In genomic region chr5:135185596-135185995, GRCm38 (mm10) we compare ENCODE assay signal across 8 mouse cellular contexts. TPM values are rescaled to one million over a fixed set of nuclear protein-coding genes. Genes with fewer than 3 reads are reported as not detected.
DNase-seq lines count a peak whose midpoint lies in the region; ATAC-seq and TF ChIP-seq lines count a peak whose summit lies in the region.

No protein-coding gene starts in this region.

- no peak for ATAC-seq in heart, embryonic 12.5 days (ENCODE audit: insufficient number of reproducible peaks, low FRiP score)
- no peak for ATAC-seq in liver, embryonic 13.5 days (ENCODE audit: low read depth)
- no peak for ATAC-seq in megakaryocyte, adult 5-6 weeks (ENCODE audit: poor library complexity, severe bottlenecking)

- no peak overlapping the region for H3K4me3 ChIP-seq in heart, adult 2 months
- no peak overlapping the region for H3K4me3 ChIP-seq in heart, embryonic 12.5 days
- H3K4me3 ChIP-seq in liver, embryonic 13.5 days (replicated peaks): peak overlapping the region; percentile 99; the same call in 1 of the 2 replicates

- WGBS in heart, adult 2 months: 44% methylated on average over 3 of the region's 3 CpGs
- 27% methylated on average over 3 of the region's 3 CpGs for WGBS in heart, embryonic 12.5 days
- WGBS in liver, embryonic 13.5 days (ENCODE audit: insufficient replicate concordance): 18% methylated on average over 3 of the region's 3 CpGs

- H3K4me2 ChIP-seq in heart, embryonic 12.5 days: no peak overlapping the region
- H3K4me2 ChIP-seq in liver, embryonic 13.5 days: peak overlapping the region; percentile 83

- TF ChIP-seq CTCF in heart, adult 2 months (IDR thresholded peaks at IDR 0.05): peak; percentile 54

- H3K79me2 ChIP-seq in heart, adult 2 months (replicated peaks; ENCODE audit: control insufficient read depth, insufficient read depth, low read length): no peaks in the 10 kb centered on the region; the same call in 1 of the 2 replicates

- no peaks in the 10 kb centered on the region for H3K27me3 ChIP-seq in heart, adult 2 months (ENCODE audit: control insufficient read depth, insufficient read depth, low read length)
- H3K27me3 ChIP-seq in heart, embryonic 12.5 days (replicated peaks): no peaks in the 10 kb centered on the region
- H3K27me3 ChIP-seq in liver, embryonic 13.5 days: no peaks in the 10 kb centered on the region

- H3K9ac ChIP-seq in heart, adult 2 months (ENCODE audit: low read depth, low read length): no peak overlapping the region
- no peak overlapping the region for H3K9ac ChIP-seq in heart, embryonic 12.5 days
- H3K9ac ChIP-seq in liver, embryonic 13.5 days: no peak overlapping the region; the same call in 1 of the 2 replicates

- no peak for TF ChIP-seq POLR2A in heart, adult 2 months (IDR thresholded peaks at IDR 0.05; ENCODE audit: insufficient read depth, low read depth, low read length)

- TF ChIP-seq EP300 in heart, adult 2 months (IDR thresholded peaks at IDR 0.05; ENCODE audit: insufficient read depth, low read depth, low read length): no peak

- no peak overlapping the region for H3K27ac ChIP-seq in heart, adult 2 months
- H3K27ac ChIP-seq in heart, embryonic 12.5 days (ENCODE audit: poor library complexity, severe bottlenecking): no peak overlapping the region
- H3K27ac ChIP-seq in liver, embryonic 13.5 days: peak overlapping the region; percentile 96; the same call in 1 of the 2 replicates

- intact Hi-C loops in heart, adult 2 months (cut with DNase I): loop anchor here (1.0 to 5.0 kb wide), 2 partner anchors 15 to 173 kb away; no protein-coding TSS in a partner anchor

- H3K9me3 ChIP-seq in heart, embryonic 12.5 days (replicated peaks): no peaks in the 10 kb centered on the region
- H3K9me3 ChIP-seq in liver, embryonic 13.5 days (replicated peaks): no peaks in the 10 kb centered on the region

- peaks cover 1% of the 10 kb centered on the region for H3K4me1 ChIP-seq in heart, adult 2 months (ENCODE audit: control insufficient read depth, insufficient read depth, low read length)
- peaks cover 20% of the 10 kb centered on the region for H3K4me1 ChIP-seq in heart, embryonic 12.5 days (replicated peaks)
- H3K4me1 ChIP-seq in liver, embryonic 13.5 days (replicated peaks): peaks cover 48% of the 10 kb centered on the region

- DNase-seq in heart, adult 2 months: no peak
- DNase-seq in A20 (ENCODE audit: low read depth, low spot score): peak; percentile 89
- DNase-seq in adipocyte (ENCODE audit: low spot score): peak; percentile 65
- peak; percentile 41 for DNase-seq in liver, embryonic 13.5 days
- DNase-seq in heart, postnatal 4 days: no peak
- DNase-seq in layer of hippocampus, adult 18-20 months (ENCODE audit: low spot score in 2 of 2): no peak

- peaks cover 12% of the 10 kb centered on the region for H3K36me3 ChIP-seq in heart, adult 2 months (ENCODE audit: control insufficient read depth, insufficient read depth, low read length)
- H3K36me3 ChIP-seq in heart, embryonic 12.5 days: peaks cover 35% of the 10 kb centered on the region
- H3K36me3 ChIP-seq in liver, embryonic 13.5 days: peaks cover 41% of the 10 kb centered on the region

RNA-seq across cellular contexts. Expression of gene Baz1b, which starts 1.5 kb away (rescaled TPM):
- total RNA-seq in heart, adult 2 months (2021): 10 to 100 TPM; 42.3 to 46.1 TPM
- 13.9 and 20.8 TPM in 2 replicates for polyA plus RNA-seq in heart, adult 2 months (2012; rRNA removed)
- polyA plus RNA-seq in heart, embryonic 12.5 days (2016; fragmentation: Nextera tagmentation; extraction: Ambion mirVana): 37.2 and 38.4 TPM in 2 replicates
- polyA plus RNA-seq in liver, embryonic 13.5 days (2015; fragmentation: Nextera tagmentation; extraction: Ambion mirVana): 21.4 and 23.8 TPM in 2 replicates
- 66.1 and 71.1 TPM in 2 replicates for total RNA-seq in megakaryocyte, adult 5-6 weeks (2015)
- total RNA-seq in megakaryocyte, adult 5-6 weeks (2017): 129 and 134 TPM in 2 replicates
- total RNA-seq in heart, postnatal 4 days (2021): 10 to 100 TPM; 53.9 to 54.3 TPM
- 10 to 100 TPM; 81.1 to 81.3 TPM for total RNA-seq in layer of hippocampus, adult 18-20 months (2021)

RNA-seq across cellular contexts. Expression of gene Bcl7b, which starts 17.5 kb away (rescaled TPM):
- 10 to 100 TPM; 40.3 to 44.1 TPM for total RNA-seq in heart, adult 2 months (2021)
- 37.5 and 37.6 TPM in 2 replicates for polyA plus RNA-seq in heart, adult 2 months (2012; rRNA removed)
- 34.2 and 38.2 TPM in 2 replicates for polyA plus RNA-seq in heart, embryonic 12.5 days (2016; fragmentation: Nextera tagmentation; extraction: Ambion mirVana)
- polyA plus RNA-seq in liver, embryonic 13.5 days (2015; fragmentation: Nextera tagmentation; extraction: Ambion mirVana): 34.5 and 41.1 TPM in 2 replicates
- 23.5 and 46.6 TPM in 2 replicates for total RNA-seq in megakaryocyte, adult 5-6 weeks (2015)
- total RNA-seq in megakaryocyte, adult 5-6 weeks (2017): 27.4 and 38.8 TPM in 2 replicates
- 10 to 100 TPM; 31.1 to 31.9 TPM for total RNA-seq in heart, postnatal 4 days (2021)
- 10 to 100 TPM; 57.2 to 58.2 TPM for total RNA-seq in layer of hippocampus, adult 18-20 months (2021)

RNA-seq across cellular contexts. Expression of gene Tbl2, which starts 36.1 kb away (rescaled TPM):
- total RNA-seq in heart, adult 2 months (2021): 10 to 100 TPM in 1 of 2 experiments, 1 to 10 TPM in 1; 9.9 to 10.6 TPM
- polyA plus RNA-seq in heart, adult 2 months (2012; rRNA removed): 5.8 and 8.8 TPM in 2 replicates
- polyA plus RNA-seq in heart, embryonic 12.5 days (2016; fragmentation: Nextera tagmentation; extraction: Ambion mirVana): 26.8 and 27.2 TPM in 2 replicates
- polyA plus RNA-seq in liver, embryonic 13.5 days (2015; fragmentation: Nextera tagmentation; extraction: Ambion mirVana): 13.1 and 13.6 TPM in 2 replicates
- total RNA-seq in megakaryocyte, adult 5-6 weeks (2015): 5.5 and 5.7 TPM in 2 replicates
- 12.6 and 15.0 TPM in 2 replicates for total RNA-seq in megakaryocyte, adult 5-6 weeks (2017)
- 10 to 100 TPM; 15.8 to 18.4 TPM for total RNA-seq in heart, postnatal 4 days (2021)
- total RNA-seq in layer of hippocampus, adult 18-20 months (2021): 10 to 100 TPM; 30.4 to 31.5 TPM

Comparison
In these comparisons a context has a peak if more than half of its experiments do, and no peak if none do; other contexts are left out.
1. DNase-seq: peak in A20 (single experiment), adipocyte (single experiment) and liver, embryonic 13.5 days (single experiment); none in heart, adult 2 months (0 of 2), heart, postnatal 4 days (single experiment) and layer of hippocampus, adult 18-20 months (0 of 2).